Mouse (Mus musculus): ENCODE data around the gene Ttc26. TPM values are rescaled to one million over a fixed set of nuclear protein-coding genes. Genes with fewer than 3 reads are reported as not detected.

The Ttc26 gene
- total and polyA plus RNA-seq, 3 experiments: 1.4 to 2.1 TPM; not detected in 1

GRCm38 (mm10) chr6:38345796-38346195 is 35.5 kb upstream of the Ttc26 start (continued):
- TF ChIP-seq HCFC1 (IDR thresholded peaks at IDR 0.05; ENCODE audit: low read depth, low read length) (0 out of 2 replicates have a peak, but pooled peaks have one; percentile 22), MAFK (IDR thresholded peaks at IDR 0.05; ENCODE audit: borderline replicate concordance, low read depth, low read length) (no peak), CTCF (IDR thresholded peaks at IDR 0.05 in 2 of 3, conservative IDR thresholded peaks at IDR 0.05 in 1 of 3; ENCODE audit: control insufficient read depth in 1 of 3, insufficient read depth in 1 of 3, low read depth in 2 of 3, low read length in 3 of 3, poor library complexity in 1 of 3, severe bottlenecking in 1 of 3) (no peak), E2F4 (IDR thresholded peaks at IDR 0.05; ENCODE audit: borderline replicate concordance, low read depth, low read length) (no peak), UBTF (IDR thresholded peaks at IDR 0.05; ENCODE audit: borderline replicate concordance, insufficient read depth, low read depth, low read length) (no peak), GABPA (IDR thresholded peaks at IDR 0.05; ENCODE audit: low read depth, low read length) (no peak), RCOR1 (IDR thresholded peaks at IDR 0.05; ENCODE audit: low read depth, low read length) (no peak), ZNF384 (IDR thresholded peaks at IDR 0.05; ENCODE audit: low read depth, low read length) (no peak), ZKSCAN1 (IDR thresholded peaks at IDR 0.05; ENCODE audit: low read depth, low read length) (no peak), ETS1 (IDR thresholded peaks at IDR 0.05; ENCODE audit: low read depth, low read length) (peak; percentile 65), ZMIZ1 (IDR thresholded peaks at IDR 0.05; ENCODE audit: low read depth, low read length) (no peak), ELF1 (IDR thresholded peaks at IDR 0.05; ENCODE audit: low read depth, low read length) (peak; percentile 48; the same call in 1 of the 2 replicates), USF2 (IDR thresholded peaks at IDR 0.05; ENCODE audit: borderline replicate concordance in 1 of 2, insufficient read depth in 1 of 2, low read depth in 1 of 2, low read length in 2 of 2) (no peak), MYC (IDR thresholded peaks at IDR 0.05; ENCODE audit: low read depth, low read length) (no peak), ZC3H11A (IDR thresholded peaks at IDR 0.05; ENCODE audit: low read depth, low read length) (no peak), POLR2AphosphoS2 (IDR thresholded peaks at IDR 0.05; ENCODE audit: low read length) (no peak), GATA1 (IDR thresholded peaks at IDR 0.05; ENCODE audit: low read depth, low read length) (peak; percentile 61), POLR2AphosphoS5 (IDR thresholded peaks at IDR 0.05; ENCODE audit: borderline replicate concordance, low read depth, low read length) (no peak), JUND (IDR thresholded peaks at IDR 0.05; ENCODE audit: low read depth, low read length) (no peak)

DNA sequence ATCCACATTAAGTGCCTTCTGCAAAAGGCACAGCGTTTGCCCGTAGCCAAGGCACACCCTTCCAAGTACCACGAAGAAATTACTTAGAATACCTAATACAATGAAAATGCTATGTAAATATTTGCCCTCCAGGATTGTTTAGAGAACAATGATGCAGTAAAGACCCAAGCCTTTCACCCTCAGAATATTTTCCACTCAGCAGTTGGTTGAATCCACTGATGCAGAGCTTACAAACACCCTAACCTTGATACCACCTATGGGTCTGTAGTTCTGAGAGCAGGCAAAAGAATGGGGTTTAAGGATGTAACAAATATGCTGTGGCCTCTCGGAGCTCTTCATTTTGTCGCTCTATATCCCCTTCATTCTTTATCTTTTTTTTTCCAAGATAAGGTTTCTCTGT is 33.4 kb upstream of the Ttc26 start:
- Histone ChIP-seq H3K79me2 (ENCODE audit: control insufficient read depth, insufficient read depth, low read length, poor library complexity) (peaks cover 86% of the 10 kb centered on the region), H3K27me3 (ENCODE audit: control insufficient read depth in 1 of 2, insufficient read depth in 2 of 2, low read length in 2 of 2) (no peaks in the 10 kb centered on the region), H3K9ac (ENCODE audit: control insufficient read depth, low read depth, low read length, poor library complexity, severe bottlenecking) (no peak overlapping the region), H3K4me3 (ENCODE audit: control insufficient read depth in 1 of 2, insufficient read depth in 1 of 2, low read depth in 2 of 2, low read length in 2 of 2) (no peak overlapping the region), H3K9me3 (replicated peaks; ENCODE audit: insufficient read depth, low read length) (no peaks in the 10 kb centered on the region), H3K4me1 (ENCODE audit: control insufficient read depth in 1 of 2, insufficient read depth in 2 of 2, low read length in 2 of 2) (peaks cover 30 to 56% of the 10 kb centered on the region in 2 experiments), H3K27ac (ENCODE audit: control insufficient read depth, low read depth, low read length) (no peak overlapping the region), H3K36me3 (ENCODE audit: control insufficient read depth in 1 of 2, insufficient read depth in 2 of 2, low read length in 2 of 2) (peaks cover 17 to 68% of the 10 kb centered on the region in 2 experiments)
- no peak for DNase-seq (ENCODE audit: low read depth, low spot score)
- TF ChIP-seq E2F4 (IDR thresholded peaks at IDR 0.05; ENCODE audit: borderline replicate concordance, low read depth, low read length) (no peak), CTCF (IDR thresholded peaks at IDR 0.05 in 2 of 3, conservative IDR thresholded peaks at IDR 0.05 in 1 of 3; ENCODE audit: control insufficient read depth in 1 of 3, insufficient read depth in 1 of 3, low read depth in 2 of 3, low read length in 3 of 3, poor library complexity in 1 of 3, severe bottlenecking in 1 of 3) (no peak), KAT2A (conservative IDR thresholded peaks at IDR 0.05; ENCODE audit: low read depth, low read length) (no peak), GATA1 (IDR thresholded peaks at IDR 0.05; ENCODE audit: low read depth, low read length) (no peak), HCFC1 (IDR thresholded peaks at IDR 0.05; ENCODE audit: low read depth, low read length) (no peak), TCF12 (IDR thresholded peaks at IDR 0.05; ENCODE audit: low read depth, low read length) (no peak), RAD21 (IDR thresholded peaks at IDR 0.05; ENCODE audit: low read depth, low read length) (no peak), CHD2 (IDR thresholded peaks at IDR 0.05; ENCODE audit: low read length) (no peak), GABPA (IDR thresholded peaks at IDR 0.05; ENCODE audit: low read depth, low read length) (no peak), POLR2A (IDR thresholded peaks at IDR 0.05; ENCODE audit: control insufficient read depth in 1 of 2, insufficient read depth in 1 of 2, low read depth in 1 of 2, low read length in 2 of 2, poor library complexity in 1 of 2) (no peak), ZKSCAN1 (IDR thresholded peaks at IDR 0.05; ENCODE audit: low read depth, low read length) (no peak), POLR2AphosphoS2 (IDR thresholded peaks at IDR 0.05; ENCODE audit: low read length) (no peak), UBTF (IDR thresholded peaks at IDR 0.05; ENCODE audit: borderline replicate concordance, insufficient read depth, low read depth, low read length) (no peak), ZC3H11A (IDR thresholded peaks at IDR 0.05; ENCODE audit: low read depth, low read length) (no peak), BHLHE40 (IDR thresholded peaks at IDR 0.05; ENCODE audit: borderline replicate concordance, low read depth, low read length) (no peak), MXI1 (IDR thresholded peaks at IDR 0.05; ENCODE audit: low read depth, low read length) (no peak), MAZ (IDR thresholded peaks at IDR 0.05; ENCODE audit: low read depth, low read length) (no peak), RCOR1 (IDR thresholded peaks at IDR 0.05; ENCODE audit: low read depth, low read length) (no peak), ELF1 (IDR thresholded peaks at IDR 0.05; ENCODE audit: low read depth, low read length) (no peak), MYB (IDR thresholded peaks at IDR 0.05; ENCODE audit: low read depth, low read length) (no peak)
